Mouse (Mus musculus): Measurements from ENCODE around the gene Pithd1.
"Not testable (repeated sequence)": the region's sequence is repeated elsewhere in the genome, so short reads cannot be mapped to it uniquely, and the experiment has no call there.

The Pithd1 gene

DNA sequence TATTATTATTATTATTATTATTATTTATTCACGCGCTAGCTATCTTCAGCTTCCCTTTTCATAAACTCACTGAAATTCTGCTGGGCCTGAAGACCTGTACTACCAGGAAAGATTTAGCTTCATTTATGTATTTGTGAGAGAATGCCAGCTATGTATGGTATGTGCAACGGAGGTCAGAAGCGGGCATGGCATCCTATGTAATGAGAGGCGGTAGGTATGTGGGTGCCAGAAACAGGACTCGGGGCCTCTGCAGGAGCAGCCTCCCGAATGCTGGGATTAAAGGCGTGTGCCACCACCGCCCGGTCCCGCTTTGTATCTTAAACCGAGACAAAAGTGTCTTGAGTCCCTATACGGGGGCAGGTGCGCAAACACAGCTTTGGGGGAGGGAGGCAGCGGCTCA lies 24.1 kb downstream of the Pithd1 start:
- DNase-seq (ENCODE audit: low read depth, low spot score): no peak

DNA sequence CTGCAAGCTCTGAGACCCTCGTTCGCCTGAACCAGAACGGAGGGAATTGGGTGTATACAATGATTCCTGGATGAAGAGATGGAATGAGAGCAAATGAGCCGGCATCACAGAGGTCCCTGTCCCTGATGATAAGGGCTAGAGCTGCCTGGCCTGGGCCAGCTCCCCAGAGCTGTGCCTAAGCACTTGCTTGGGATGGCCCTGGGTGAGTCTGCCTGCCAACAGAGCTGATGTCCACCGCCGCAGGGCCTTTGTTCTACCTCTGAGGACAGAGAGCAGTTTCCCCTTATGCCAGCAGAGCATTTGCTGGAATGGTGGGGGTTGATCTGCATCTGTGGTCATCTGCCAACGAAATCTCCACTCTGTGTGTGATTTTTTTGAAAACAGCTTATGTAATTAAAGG lies 24.9 kb downstream of the Pithd1 start:
- no peak for DNase-seq (ENCODE audit: low read depth, low spot score)

DNA sequence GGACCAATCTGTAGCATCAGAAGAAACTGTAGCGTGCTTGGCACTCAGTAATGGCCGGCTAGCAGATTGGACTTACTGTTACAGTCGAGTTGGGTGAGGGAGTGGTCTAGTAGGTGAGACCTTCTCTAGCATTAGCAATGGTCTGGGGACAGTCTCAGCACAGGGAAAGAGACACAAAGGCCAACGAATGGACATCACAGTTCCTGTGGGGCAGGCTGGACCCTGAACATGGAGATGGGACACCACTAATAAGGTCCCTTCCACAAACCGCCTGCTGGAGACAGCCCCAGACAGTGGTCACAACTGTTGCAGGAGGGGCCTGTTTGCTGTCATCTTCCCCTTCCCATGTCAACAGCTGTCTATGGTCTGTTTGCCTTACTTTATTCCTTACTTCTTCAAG lies 25.4 kb downstream of the Pithd1 start:
- no peak for DNase-seq (ENCODE audit: low read depth, low spot score)

DNA sequence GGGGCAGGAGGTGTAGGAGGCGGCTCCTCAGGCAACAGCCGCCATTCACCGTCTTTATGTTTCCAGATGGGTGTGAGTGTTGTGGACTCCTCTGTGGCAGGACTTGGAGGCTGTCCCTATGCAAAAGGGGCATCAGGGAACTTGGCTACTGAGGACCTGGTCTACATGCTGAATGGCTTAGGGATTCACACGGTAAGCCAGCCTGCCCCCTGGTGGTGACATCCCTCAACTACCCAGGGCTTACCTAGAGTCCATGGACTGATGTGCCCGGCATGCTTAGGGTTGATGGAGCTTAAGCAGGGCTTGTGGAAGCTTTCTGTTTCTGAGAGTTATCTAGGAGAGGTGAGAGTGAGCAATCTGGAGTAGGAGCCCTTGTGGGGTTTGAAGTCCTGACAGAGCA lies 26.3 kb downstream of the Pithd1 start:
- DNase-seq (ENCODE audit: low read depth, low spot score): peak; percentile 82

DNA sequence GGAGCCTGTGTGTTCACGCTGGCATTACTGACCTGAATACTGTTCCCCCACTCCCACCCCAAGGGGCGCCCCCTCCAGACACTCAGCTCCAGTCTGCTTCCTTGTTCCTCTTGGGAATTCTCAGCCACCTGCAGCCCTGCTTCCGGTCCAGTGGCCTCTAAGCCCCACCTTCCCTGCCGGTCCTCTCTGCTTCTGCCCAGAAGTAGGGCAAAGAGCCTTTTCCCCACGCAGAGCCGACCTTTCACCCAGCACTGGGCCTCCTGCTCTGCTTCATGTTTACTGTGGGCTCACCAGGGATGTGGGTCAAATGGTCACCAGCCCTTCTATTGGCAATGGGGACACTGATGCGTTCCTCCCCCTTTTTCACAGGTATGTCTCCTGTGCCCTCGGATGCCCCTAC lies 28.7 kb downstream of the Pithd1 start:
- no peak for DNase-seq (ENCODE audit: low read depth, low spot score)

DNA sequence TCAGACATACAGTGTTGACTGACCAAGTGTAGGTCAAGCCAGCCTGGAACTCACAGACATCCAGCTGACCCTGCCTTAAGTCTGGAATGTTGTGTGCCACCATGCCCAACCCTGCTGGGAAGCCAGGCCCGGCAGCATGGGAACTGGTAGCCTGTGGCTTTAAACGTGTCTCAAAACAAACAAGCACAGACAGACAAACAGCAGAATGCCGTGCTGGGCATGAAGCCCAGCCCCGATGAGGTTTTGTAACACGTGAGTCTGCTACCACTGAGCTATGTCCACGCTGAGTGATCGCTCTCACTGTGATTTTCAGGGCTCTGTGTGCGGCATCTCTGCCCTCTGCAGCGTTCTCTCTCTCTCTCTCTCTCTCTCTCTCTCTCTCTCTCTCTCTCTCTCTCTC lies 31.2 kb downstream of the Pithd1 start:
- no peak for DNase-seq (ENCODE audit: low read depth, low spot score)

DNA sequence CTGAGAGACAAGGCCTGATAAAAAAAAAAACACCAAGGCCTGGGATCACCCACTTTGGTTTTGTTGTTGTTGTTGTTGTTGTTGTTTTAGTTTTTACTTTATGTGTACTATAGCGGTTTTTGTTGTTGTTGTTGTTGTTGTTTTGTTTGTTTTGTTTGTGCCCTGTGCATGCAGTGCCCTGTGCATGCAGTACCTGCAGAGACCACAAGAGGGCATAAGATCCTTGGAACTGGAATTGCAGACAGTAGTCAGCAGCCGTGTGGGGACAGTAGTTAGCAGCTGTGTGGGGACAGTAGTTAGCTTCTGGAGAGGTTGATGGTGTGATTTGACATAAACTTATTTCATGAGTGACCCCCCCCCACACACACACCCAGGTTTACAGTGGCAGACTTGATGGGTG lies 32.8 kb downstream of the Pithd1 start:
- peak; percentile 65 for DNase-seq (ENCODE audit: low read depth, low spot score)

DNA sequence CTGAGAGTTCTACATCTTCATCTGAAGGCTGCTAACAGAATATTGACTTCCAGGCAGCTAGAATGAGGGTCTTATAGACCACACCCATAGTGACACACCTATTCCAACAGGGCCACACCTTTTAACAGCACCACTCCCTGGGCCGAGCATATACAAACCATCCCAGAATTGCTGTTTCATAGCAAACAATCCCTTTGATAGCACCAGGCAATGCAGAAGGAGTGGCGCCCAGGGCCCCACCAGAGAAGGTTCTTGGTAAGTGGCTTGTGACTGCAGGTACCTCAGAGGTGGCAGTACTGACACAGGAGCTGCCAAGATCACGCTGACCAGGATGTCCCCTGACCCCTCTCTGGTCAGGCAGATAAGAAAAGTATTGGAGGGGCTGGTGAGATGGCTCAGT lies 33.9 kb downstream of the Pithd1 start:
- no peak for DNase-seq (ENCODE audit: low read depth, low spot score)

DNA sequence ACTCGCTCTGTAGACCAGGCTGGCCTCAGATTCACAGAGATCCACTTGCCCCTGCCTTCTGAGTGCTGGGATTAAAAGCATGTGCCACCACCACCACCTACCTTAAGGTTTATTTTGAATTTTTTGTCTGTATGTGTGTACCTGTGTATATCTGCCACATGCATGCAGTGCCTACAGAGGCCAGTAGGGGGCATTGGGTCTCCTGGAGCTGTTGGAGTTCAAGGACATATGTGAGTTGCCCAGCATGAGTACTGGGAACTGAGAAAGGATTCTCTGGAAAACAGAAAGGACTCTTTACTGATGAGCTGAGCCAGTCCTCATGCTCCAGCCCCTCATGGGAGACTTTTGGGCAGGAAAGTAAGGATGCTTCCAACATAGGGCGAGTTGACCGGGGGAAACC lies 35.6 kb downstream of the Pithd1 start:
- no peak for DNase-seq (ENCODE audit: low read depth, low spot score)

DNA sequence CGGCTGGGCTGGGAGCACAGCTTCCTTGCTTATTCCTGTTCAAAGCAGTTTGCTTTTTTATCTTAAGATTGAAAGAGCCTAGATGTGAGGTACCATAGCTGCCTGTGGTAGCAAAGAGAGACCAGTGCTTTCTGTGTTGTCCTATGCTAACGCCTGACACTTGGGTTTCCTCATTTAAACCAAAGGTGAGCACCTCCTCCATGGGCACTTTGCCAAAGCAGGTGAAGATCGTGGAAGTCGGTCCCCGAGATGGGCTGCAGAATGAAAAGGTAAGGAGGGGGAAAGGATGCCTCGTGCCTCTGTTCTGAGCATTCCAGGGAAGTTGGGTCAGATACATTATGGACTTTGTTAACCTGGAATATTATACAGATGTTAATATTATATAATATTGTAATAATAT lies 36.7 kb downstream of the Pithd1 start:
- DNase-seq (ENCODE audit: low read depth, low spot score): no peak

DNA sequence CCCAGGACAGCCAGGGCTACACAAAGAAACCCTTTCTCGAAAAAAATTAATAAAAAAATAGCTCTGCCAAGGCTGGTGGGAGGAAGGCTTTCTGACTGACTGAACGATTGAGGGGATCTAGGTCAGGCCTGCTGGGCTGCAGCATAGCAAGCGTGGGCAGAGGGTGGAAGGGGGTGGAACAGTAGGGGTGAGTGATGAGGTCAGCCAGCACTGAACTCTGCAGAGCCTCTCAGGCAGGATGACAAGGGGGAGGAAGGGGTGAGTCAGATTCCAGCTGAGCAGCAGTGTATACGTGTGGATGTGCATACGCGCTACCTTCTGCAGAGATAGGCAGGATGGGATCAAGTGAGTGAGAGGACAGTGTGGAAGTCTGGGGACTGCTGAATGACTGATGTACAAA lies 37.2 kb downstream of the Pithd1 start:
- no peak for DNase-seq (ENCODE audit: low read depth, low spot score)

DNA sequence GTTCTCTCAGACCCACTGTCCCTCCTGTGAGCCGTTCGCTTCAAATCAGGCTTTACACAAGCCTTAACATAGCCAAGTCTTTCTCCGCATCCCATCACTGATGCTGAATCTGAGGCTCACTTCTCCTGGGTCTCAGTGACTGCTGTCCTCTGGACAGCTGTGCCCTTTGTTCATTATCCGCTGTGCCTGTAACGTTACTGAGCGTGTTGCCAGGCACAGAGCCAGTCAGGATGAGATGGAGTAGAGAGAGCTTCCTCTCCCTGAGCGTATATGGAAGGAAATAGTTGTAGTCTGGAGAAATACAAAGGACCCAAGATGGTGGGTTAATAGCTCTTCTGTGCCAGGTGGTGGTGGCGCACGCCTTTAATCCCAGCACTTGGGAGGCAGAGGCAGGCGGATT lies 37.6 kb downstream of the Pithd1 start:
- DNase-seq (ENCODE audit: low read depth, low spot score): no peak

DNA sequence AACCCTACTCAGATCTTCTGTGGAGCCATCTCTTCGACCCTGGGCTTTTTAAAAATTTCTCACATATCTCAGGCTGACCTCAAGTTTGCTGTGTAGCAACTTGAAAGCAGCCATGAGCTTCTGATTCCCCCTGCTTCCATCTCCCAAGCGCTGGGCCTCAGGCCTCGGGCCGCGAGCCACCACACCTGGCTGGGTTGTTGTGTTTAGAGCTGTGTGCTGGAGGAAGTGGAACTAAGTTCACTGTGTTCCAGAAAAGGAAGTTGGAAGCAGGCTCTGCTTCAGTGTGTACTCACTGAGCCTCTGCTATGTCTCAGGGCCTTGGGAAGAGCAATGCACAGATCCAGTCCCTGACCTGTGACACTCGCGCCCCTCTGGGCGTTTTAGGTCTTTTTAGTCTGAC lies 38.9 kb downstream of the Pithd1 start:
- DNase-seq (ENCODE audit: low read depth, low spot score): no peak

DNA sequence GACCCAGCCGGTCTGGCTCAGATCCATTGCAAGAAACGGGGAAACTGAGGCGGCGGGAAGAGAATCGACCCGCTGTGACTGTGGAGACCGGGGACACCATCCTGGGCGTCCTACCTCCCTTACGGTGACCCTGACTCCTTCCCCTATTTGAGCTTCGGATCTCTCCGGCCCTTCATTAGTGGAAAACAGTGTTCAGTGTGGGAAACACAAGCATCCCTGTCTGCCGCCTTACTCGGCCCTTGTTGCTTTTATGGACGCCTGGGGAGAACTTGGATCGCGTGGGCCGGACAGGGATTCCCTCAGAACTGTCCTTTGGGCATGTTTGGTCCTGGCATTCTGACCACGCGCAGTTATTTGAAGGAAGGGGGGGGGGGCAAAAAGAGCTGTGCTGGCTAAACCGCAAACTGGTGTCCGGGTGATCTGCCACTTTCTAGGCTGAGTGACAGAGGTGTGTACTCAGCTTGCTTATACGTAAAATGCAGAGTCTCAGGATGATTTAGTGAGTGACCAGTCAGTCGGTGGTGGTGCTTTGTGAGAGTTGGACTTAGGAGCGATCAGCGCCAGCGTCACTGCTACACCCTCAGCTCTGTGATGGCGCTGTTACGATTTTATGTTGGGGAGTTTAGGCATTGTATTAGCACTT lies 40.3 kb downstream of the Pithd1 start:
- no peak for DNase-seq (ENCODE audit: low read depth, low spot score)

DNA sequence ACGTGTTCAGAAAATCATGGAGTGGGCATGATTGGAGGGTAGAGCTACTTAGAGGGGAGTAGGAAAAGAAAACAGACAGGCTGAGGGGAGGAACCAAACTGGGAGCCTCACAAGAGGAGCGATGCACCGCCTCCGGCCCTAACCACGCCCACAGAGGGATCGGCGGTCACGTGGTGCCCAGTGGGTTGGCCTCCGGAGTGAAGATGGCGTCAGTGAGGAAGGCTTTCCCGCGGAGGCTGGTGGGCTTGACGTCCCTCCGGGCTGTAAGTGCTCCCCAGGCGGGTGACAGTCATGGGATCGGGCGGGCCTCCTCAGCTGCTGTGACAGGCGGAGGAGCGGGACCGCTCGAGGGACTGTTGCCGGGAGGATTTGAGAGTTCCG lies 40.8 kb downstream of the Pithd1 start, which contains the start of gene Hmgcl:
Hmgcl (plus strand) TSS at position 171 of the 381 bp plus-strand sequence.
- peak; percentile 84 for DNase-seq (ENCODE audit: low read depth, low spot score)

DNA sequence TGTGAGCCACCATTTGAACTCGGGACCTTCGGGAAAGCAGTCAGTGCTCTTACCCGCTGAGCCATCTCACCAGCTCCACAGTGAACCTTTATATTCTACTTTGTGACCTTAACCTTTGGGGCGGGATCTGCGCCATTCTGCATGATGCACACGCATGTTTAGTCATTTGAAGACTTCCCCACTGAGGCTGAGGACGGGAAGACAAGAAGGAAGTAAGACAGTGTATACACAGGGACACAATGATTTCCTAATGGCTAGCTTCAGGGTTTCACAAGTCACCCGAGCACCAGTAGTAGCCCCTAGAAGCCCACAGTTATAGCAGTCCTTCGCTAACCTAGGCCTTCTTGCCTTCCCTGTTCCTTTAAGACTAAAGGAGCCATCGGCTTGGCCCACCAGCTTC lies 41.4 kb downstream of the Pithd1 start:
- no peak for DNase-seq (ENCODE audit: low read depth, low spot score)

DNA sequence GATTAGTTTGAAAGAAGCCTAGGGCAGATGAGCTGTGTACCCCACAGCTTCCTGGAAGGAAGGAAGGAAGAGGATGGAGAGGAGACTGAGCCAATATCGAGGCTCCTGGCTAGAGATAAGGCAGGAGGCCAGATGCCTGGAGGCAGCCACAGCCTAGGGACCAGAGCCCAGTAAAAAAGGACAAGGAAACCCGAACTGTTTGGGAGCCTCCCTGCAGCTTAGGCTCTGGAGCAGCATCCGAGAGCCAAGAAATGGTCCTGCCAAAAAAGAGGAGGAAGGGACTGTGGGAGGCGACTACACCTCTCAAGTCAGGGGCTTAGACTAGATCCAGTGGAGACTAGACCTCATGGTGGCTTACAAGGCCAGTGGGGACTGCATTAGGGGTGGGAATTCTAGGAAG lies 43.7 kb downstream of the Pithd1 start:
- no peak for DNase-seq (ENCODE audit: low read depth, low spot score)

DNA sequence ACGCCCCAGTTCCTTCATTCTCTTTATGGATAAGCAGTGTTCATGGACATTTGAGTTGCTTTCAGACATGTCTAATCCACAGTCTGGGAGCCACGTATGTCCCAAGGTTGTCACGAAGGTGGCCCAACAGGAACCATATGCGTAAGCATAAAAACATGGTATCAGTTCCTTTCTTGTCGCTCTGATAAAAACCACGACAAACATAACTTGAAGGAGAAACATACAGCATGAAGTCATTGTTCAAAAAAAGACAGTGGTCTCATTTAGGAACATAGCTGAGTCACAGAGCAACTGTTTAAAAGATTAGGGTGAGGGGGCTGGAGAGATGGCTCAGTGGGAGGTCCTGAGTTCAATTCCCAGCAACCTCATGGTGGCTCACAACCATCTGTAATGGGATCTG lies 44.9 kb downstream of the Pithd1 start:
- DNase-seq (ENCODE audit: low read depth, low spot score): no peak

DNA sequence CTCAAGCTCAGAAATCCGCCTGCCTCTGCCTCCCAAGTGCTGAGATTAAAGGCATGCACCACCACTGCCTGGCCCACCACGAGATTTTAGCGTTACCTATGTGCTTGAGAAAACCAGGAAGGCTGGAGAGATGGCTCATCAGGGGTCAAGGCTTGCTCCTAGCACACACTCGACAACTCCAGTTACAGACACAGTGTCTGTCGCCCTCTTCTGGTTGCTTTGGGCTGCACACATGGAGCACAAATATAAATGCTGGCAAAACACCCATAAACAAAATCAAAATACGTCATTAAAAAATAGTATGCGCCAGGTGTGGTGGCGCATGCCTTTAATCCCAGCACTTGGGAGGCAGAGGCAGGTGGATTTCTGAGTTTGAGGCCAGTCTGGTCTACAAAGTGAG lies 46.0 kb downstream of the Pithd1 start:
- not testable (repeated sequence) for DNase-seq (ENCODE audit: low read depth, low spot score)

DNA sequence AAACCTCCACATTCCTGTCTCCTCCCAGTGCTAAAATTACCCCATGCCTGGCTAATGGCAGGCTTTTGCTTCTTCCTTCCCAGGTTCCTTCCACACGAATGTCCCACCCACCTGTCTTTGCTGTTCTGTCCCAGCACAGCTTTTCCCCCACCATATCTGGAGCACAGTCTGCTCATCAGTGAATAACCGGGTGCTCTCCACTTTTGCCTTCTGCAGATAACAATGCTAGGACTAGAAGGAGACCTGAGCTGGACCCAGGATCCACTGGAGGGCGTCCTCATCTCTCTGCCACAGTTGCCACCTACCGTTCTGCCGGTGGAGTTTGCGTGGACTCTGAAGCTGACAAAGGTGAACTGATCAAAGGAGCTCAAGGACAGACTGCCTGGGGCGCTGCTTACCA lies 48.2 kb downstream of the Pithd1 start:
- no peak for DNase-seq (ENCODE audit: low read depth, low spot score)

DNA sequence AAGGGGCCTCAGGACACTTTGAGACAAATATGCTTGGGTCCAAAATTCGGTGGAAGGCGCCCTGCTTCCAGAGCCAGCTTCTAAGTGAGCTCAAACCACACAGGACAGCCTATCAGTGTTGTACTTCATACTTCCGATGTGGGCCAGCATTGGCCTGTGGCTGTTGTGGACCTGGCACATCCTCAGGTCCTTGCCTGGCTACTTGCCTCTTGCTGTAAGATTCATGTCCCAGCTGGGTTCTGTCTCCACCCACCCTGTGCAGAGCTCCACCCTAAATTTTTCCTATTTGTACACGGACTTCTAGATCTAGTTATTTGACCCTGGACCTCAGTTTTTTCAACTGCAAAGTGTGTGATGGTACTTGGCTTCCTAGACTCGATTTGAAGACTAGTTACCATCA lies 51.6 kb downstream of the Pithd1 start:
- no peak for DNase-seq (ENCODE audit: low read depth, low spot score)

DNA sequence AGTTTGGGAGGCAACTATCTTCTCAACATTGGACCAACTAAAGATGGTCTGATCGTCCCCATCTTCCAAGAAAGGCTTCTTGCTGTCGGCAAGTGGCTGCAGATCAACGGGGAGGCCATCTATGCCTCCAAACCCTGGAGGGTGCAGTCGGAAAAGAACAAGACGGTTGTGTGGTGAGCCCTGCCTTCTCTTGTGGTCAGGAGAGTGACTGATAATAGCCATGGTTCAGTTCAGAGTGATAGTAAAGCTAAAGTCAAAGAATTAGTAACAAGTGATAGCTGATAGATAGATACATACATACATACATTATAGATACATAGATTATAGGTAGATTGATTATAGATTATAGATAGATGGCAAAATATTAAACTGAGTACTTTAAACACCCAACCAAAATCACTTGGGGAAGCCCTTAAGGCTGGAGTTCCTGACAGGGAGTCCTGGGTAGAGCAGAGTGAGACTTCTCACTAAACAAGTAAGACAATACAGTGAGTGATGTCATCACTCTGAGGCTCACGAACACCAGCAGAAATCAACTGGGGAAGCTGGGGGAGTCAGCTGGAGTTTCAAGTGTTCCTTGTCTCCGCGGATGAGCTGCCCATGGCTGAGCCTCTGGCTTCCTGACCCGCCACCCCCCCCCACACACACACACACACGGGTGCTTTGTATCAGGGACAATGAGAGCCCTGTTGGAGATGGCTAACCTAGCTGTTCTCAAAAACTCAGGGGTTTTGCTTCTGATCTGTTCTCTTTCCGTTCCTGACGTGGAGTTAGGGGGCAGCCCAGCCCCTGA lies 52.2 kb downstream of the Pithd1 start:
- no peak for DNase-seq (ENCODE audit: low read depth, low spot score)

DNA sequence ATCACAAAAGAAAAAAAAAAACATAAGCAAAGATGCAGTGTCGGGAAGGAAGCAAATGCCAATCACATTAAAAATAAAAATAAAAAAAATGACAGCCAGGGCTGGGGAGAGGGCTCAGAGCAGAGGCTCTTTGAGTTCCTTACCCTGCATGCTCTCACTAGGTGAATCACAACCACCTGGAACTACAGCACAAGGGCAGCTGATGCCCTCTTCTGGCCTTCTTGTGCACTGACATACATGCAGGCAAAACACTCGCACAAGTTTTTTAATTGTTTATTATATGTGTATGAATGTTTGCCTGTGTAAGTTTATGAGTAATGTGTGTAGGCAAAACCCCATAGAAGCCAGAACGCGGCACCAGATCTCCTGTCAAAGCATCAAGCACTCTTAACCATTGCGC lies 55.2 kb downstream of the Pithd1 start:
- DNase-seq (ENCODE audit: low read depth, low spot score): no peak

DNA sequence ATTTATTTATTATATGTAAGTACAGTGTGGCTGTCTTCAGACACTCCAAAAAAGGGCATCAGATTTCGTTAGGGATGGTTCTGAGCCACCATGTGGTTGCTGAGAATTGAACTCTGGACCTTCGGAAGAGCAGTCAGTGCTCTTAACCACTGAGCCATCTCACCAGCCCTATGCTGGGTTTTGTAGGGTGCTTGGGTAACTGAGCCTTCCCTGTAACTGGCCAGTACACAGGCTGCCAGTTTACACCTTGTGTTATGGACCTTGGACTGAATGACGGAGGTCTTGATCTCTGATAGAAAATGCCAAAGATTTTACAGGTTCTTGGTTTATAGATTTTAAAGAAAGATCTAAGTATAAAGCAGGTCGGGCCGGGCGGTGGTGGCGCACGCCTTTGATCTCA lies 56.8 kb downstream of the Pithd1 start:
- no peak for DNase-seq (ENCODE audit: low read depth, low spot score)

All from retina, postnatal 7 days (tissue).